Mouse (Mus musculus) spleen, adult 2 months (tissue): ENCODE results near the gene Cnnm3. TPM values are rescaled to one million over a fixed set of nuclear protein-coding genes. Genes with fewer than 3 reads are reported as not detected.

Experiments used
- DNase-seq, 2 experiments: peaks; one replicate each; pipeline versions ENCODE4 v3.0.0 to v3.0.0-alpha.2; 2012 to 2021; ENCODE audit warnings: low spot score in 2 of 2, low read depth in 1 of 2
- H3K27ac ChIP-seq: fragments of 200-500 bp; 2 replicates; pipeline ENCODE4 v1.5.1; 2012; ENCODE audit warnings: low read length, inconsistent platforms; ENCODE audit not compliant: insufficient read depth
- H3K27me3 ChIP-seq: fragments of 200-500 bp; 2 replicates; pipeline ENCODE4 v1.6.1; 2012; ENCODE audit warnings: mild to moderate bottlenecking, moderate library complexity, low read length, inconsistent platforms; ENCODE audit not compliant: control insufficient read depth, insufficient read depth
- H3K36me3 ChIP-seq: fragments of 200-500 bp; 2 replicates; pipeline ENCODE4 v1.6.1; 2012; ENCODE audit warnings: mild to moderate bottlenecking, low read length, inconsistent platforms; ENCODE audit not compliant: control insufficient read depth, insufficient read depth
- H3K4me1 ChIP-seq: fragments of 200-500 bp; 2 replicates; pipeline ENCODE4 v1.6.1; 2011; ENCODE audit warnings: inconsistent platforms; ENCODE audit not compliant: control insufficient read depth, insufficient read depth, insufficient read length
- H3K4me3 ChIP-seq: fragments of 200-500 bp; 2 replicates; pipeline ENCODE4 v1.5.1; 2011; ENCODE audit warnings: mild to moderate bottlenecking, inconsistent platforms; ENCODE audit not compliant: insufficient read depth, insufficient read length; ENCODE audit errors: extremely low read depth
- CTCF ChIP-seq: fragments of 200-500 bp; IDR thresholded peaks from 2 replicates; pipeline ENCODE4 v1.5.1; 2011; ENCODE audit warnings: mild to moderate bottlenecking, inconsistent platforms; ENCODE audit not compliant: insufficient read depth, insufficient read length, insufficient replicate concordance; ENCODE audit errors: extremely low read depth
- POLR2A ChIP-seq: fragments of 200-500 bp; IDR thresholded peaks from 2 replicates; pipeline ENCODE4 v1.6.1; 2011; ENCODE audit warnings: low read depth, low read length, inconsistent platforms
- WGBS: fragments of 180-500 bp; shearing (Covaris S2); methylation state at CpG from one replicate; pipeline ENCODE4 v1.1.7; 2018; 5-methylcytosine and 5-hydroxymethylcytosine counted together
- polyA plus RNA-seq: library from polyadenylated mRNA; depleted of rRNA; stranded (reverse); fragments of >200 nt; gene quantifications from 2 replicates; pipeline ENCODE4 v1.2.3, GENCODE M21; 2012; rRNA removed

Cnnm3 gene
- polyA plus RNA-seq, 1 experiment, result 18.4 TPM

DNA sequence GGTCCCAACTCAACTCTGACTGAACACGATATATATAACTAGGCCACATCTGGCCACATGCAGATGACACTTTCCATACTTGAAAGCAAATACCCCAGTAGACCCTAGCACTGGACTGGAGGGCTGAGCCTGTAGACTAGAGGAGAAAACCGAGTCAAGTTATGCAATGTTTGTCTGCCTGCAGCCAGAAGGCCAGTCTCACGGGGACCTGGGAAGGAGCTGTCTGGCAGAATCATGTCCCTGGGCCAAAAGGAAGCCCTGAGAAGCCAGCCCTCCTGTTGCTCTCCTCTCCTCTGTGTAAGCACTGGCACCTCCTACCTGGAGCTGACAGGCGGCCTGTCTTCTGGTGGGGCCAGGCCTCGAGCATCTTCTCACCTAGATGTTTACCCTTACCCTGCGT is 63.7 kb downstream of the Cnnm3 start:
- no peak overlapping the region for H3K27ac ChIP-seq
- TF ChIP-seq CTCF, result no peak
- no peak for TF ChIP-seq POLR2A
- H3K27me3 ChIP-seq, result no peaks in the 10 kb centered on the region
- peaks cover 4% of the 10 kb centered on the region; the same call in 1 of the 2 replicates for H3K4me1 ChIP-seq
- 89% methylated on average over 6 of the region's 6 CpGs for WGBS
- no peak for DNase-seq
- H3K4me3 ChIP-seq, result no peak overlapping the region
- H3K36me3 ChIP-seq, result no peaks in the 10 kb centered on the region

DNA sequence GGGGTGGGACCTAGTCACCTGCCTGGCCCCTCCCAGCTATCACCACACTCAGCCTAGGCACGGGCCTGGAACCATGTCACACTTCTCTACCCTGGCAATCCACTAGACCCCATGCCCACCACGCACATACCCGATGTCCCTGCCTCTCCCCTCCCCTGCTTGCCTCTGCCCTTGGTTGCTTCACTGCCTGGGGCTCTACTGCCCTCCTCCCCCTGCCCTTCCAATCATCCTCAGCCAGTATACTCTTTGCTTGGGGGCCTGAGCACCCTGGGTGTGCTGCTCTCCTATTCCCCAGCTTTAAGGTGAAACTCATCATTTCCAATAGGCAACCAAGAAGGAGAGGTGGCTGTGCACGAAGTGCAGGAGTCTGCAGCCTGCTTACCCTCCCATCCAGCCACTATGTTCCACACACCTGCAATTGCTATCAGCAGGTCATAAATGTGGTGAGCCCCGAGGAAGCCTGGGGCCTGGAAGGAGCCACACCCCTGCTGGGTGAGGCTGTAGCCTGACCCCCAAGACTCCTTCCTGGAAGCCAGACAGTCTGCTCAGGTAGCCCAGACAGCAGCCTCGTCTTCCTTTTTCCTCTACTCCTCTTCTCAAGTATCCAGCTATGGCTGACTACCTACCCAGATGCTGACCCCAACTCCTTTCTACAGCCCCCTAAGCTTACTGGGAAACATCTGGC is 65.5 kb downstream of the Cnnm3 start:
- DNase-seq, result no peak
- H3K4me3 ChIP-seq, result no peak overlapping the region
- H3K4me1 ChIP-seq, result peaks cover 4% of the 10 kb centered on the region; the same call in 1 of the 2 replicates
- H3K27me3 ChIP-seq, result no peaks in the 10 kb centered on the region
- H3K27ac ChIP-seq, result no peak overlapping the region
- WGBS, result 78% methylated on average over 6 of the region's 6 CpGs
- H3K36me3 ChIP-seq, result no peaks in the 10 kb centered on the region
- TF ChIP-seq CTCF (no peak), POLR2A (no peak)

Other genes starting within 250 kb of the Cnnm3 start
- gene Neurl3, start 237.2 kb upstream of the Cnnm3 start, polyA plus RNA-seq, result 66.0 and 80.9 TPM in 2 replicates
- 29.6 and 39.6 TPM in 2 replicates for gene Arid5a, start 204.1 kb upstream of the Cnnm3 start, polyA plus RNA-seq
- gene Kansl3, start 142.7 kb upstream of the Cnnm3 start, polyA plus RNA-seq, result 25.9 and 29.8 TPM in 2 replicates
- gene Fer1l5, start 139.6 kb upstream of the Cnnm3 start, polyA plus RNA-seq, result not detected in 2 replicates
- gene Lman2l, start 66.6 kb upstream of the Cnnm3 start, polyA plus RNA-seq, result 8.9 and 11.6 TPM in 2 replicates
- gene Cnnm4, start 40.2 kb upstream of the Cnnm3 start, polyA plus RNA-seq, result 5.6 and 5.7 TPM in 2 replicates
- 16.6 and 17.7 TPM in 2 replicates for gene Ankrd23, start 25.0 kb downstream of the Cnnm3 start, polyA plus RNA-seq
- not detected in 2 replicates for gene Gm42417, start 27.6 kb downstream of the Cnnm3 start, polyA plus RNA-seq
- 22.2 and 26.0 TPM in 2 replicates for gene Ankrd39, start 35.6 kb downstream of the Cnnm3 start, polyA plus RNA-seq
- gene Sema4c, start 46.5 kb downstream of the Cnnm3 start, polyA plus RNA-seq, result 8.5 and 9.5 TPM in 2 replicates
- gene Fam178b, start 171.3 kb downstream of the Cnnm3 start, polyA plus RNA-seq, result 0.87 and 1.1 TPM in 2 replicates
- 160 and 241 TPM in 2 replicates for gene Cox5b, start 179.6 kb downstream of the Cnnm3 start, polyA plus RNA-seq
- gene 4933424G06Rik, start 198.3 kb downstream of the Cnnm3 start, polyA plus RNA-seq, result not detected in 2 replicates
- 76.6 and 85.5 TPM in 2 replicates for gene Actr1b, start 202.6 kb downstream of the Cnnm3 start, polyA plus RNA-seq
- gene Zap70, start 249.9 kb downstream of the Cnnm3 start, polyA plus RNA-seq, result 40.5 and 59.0 TPM in 2 replicates